Mouse (Mus musculus) liver, embryonic 14.5 days (tissue): ENCODE measurements around the gene Wasf3.

Experiments used
- CTCF ChIP-seq: IDR thresholded peaks from 2 replicates; pipeline ENCODE4 v1.5.1; 2016; ENCODE audit warnings: antibody characterized with exemption, low read depth, control low read depth
- EP300 ChIP-seq: IDR thresholded peaks from 2 replicates; pipeline ENCODE4 v1.6.1; 2016; ENCODE audit warnings: antibody characterized with exemption, low read depth

- TF ChIP-seq CTCF (no peak), EP300 (no peak)
Observed at GRCm38 (mm10) chr5:146451592-146452254, 66.9 kb downstream of the Wasf3 start.
